Mouse (Mus musculus) liver, embryonic 15.5 days (tissue): ENCODE measurements around the gene 1700069L16Rik. TPM values are rescaled to one million over a fixed set of nuclear protein-coding genes. Genes with fewer than 3 reads are reported as not detected.

Experiments used
- ATAC-seq: fragments of 200-750 bp; cut with Nextera tagmentation; 2 replicates; pipeline ENCODE4 v1.8.0; 2017; ENCODE audit warnings: moderate number of reproducible peaks, mild to moderate bottlenecking, moderate library complexity; ENCODE audit not compliant: insufficient read depth
- H3K27ac ChIP-seq: fragments of 300-500 bp; sonication (generic); replicated peaks from 2 replicates; pipeline ENCODE4 v1.5.1; 2015; ENCODE audit warnings: mild to moderate bottlenecking, inconsistent platforms
- H3K27me3 ChIP-seq: fragments of 300-500 bp; sonication (generic); 2 replicates; pipeline ENCODE4 v1.6.1; 2015; ENCODE audit warnings: mild to moderate bottlenecking, inconsistent platforms
- H3K36me3 ChIP-seq: fragments of 300-500 bp; sonication (generic); replicated peaks from 2 replicates; pipeline ENCODE4 v1.6.1; 2015; ENCODE audit warnings: moderate library complexity, mild to moderate bottlenecking, inconsistent platforms
- H3K4me1 ChIP-seq: fragments of 300-500 bp; sonication (generic); replicated peaks from 2 replicates; pipeline ENCODE4 v1.6.1; 2015; ENCODE audit warnings: inconsistent platforms
- H3K4me2 ChIP-seq: fragments of 300-500 bp; sonication (generic); 2 replicates; pipeline ENCODE4 v1.6.1; 2015; ENCODE audit warnings: moderate library complexity, mild to moderate bottlenecking, inconsistent platforms
- H3K4me3 ChIP-seq: fragments of 300-500 bp; sonication (generic); replicated peaks from 2 replicates; pipeline ENCODE4 v1.5.1; 2015; ENCODE audit warnings: mild to moderate bottlenecking, inconsistent platforms
- H3K9ac ChIP-seq: fragments of 300-500 bp; sonication (generic); 2 replicates; pipeline ENCODE4 v1.6.1; 2015; ENCODE audit warnings: moderate library complexity, mild to moderate bottlenecking, inconsistent platforms
- H3K9me3 ChIP-seq: fragments of 300-500 bp; sonication (generic); replicated peaks from 2 replicates; pipeline ENCODE4 v1.6.1; 2016; ENCODE audit warnings: inconsistent platforms
- WGBS: fragments of 180-500 bp; shearing (Covaris S2); methylation state at CpG from one replicate; pipeline ENCODE4 v1.1.7; 2015; ENCODE audit warnings: mixed read lengths; ENCODE audit not compliant: insufficient replicate concordance; 5-methylcytosine and 5-hydroxymethylcytosine counted together
- polyA plus RNA-seq: library from polyadenylated mRNA; unstranded; fragments of >200 nt; fragmentation: Nextera tagmentation; extraction: Ambion mirVana; gene quantifications from 2 replicates; pipeline ENCODE4 v1.2.1, GENCODE M21; 2015

1700069L16Rik gene
- polyA plus RNA-seq, 1 experiment from 2014 or later: not detected

GRCm38 (mm10) chr5:113664127-113664526 lies 60.4 kb downstream of the 1700069L16Rik start:
- Histone ChIP-seq H3K9me3 (no peaks in the 10 kb centered on the region), H3K27me3 (no peaks in the 10 kb centered on the region), H3K4me2 (no peak overlapping the region), H3K27ac (no peak overlapping the region), H3K9ac (no peak overlapping the region), H3K4me1 (no peaks in the 10 kb centered on the region), H3K4me3 (no peak overlapping the region), H3K36me3 (no peaks in the 10 kb centered on the region)
- WGBS: 29% methylated on average over 6 of the region's 6 CpGs
- ATAC-seq: no peak

- Histone ChIP-seq H3K9me3 (no peaks in the 10 kb centered on the region), H3K9ac (no peak overlapping the region), H3K36me3 (no peaks in the 10 kb centered on the region), H3K27ac (no peak overlapping the region), H3K4me1 (no peaks in the 10 kb centered on the region), H3K4me2 (no peak overlapping the region), H3K27me3 (no peaks in the 10 kb centered on the region), H3K4me3 (no peak overlapping the region)
- 59% methylated on average over 10 of the region's 10 CpGs for WGBS
- ATAC-seq: no peak
Measured at GRCm38 (mm10) chr5:113660872-113661271, 63.7 kb downstream of the 1700069L16Rik start.

- no peaks in the 10 kb centered on the region for H3K36me3 ChIP-seq
- no peaks in the 10 kb centered on the region for H3K9me3 ChIP-seq
- ATAC-seq: no peak
- no peaks in the 10 kb centered on the region for H3K4me1 ChIP-seq
- WGBS: 77% methylated on average over 12 of the region's 12 CpGs
- H3K4me2 ChIP-seq: no peak overlapping the region
- no peak overlapping the region for H3K27ac ChIP-seq
- no peak overlapping the region for H3K9ac ChIP-seq
- H3K4me3 ChIP-seq: no peak overlapping the region
- H3K27me3 ChIP-seq: peaks cover 14% of the 10 kb centered on the region
Measured at GRCm38 (mm10) chr5:113654821-113655220, 69.8 kb downstream of the 1700069L16Rik start.

- Histone ChIP-seq H3K27me3 (peaks cover 15% of the 10 kb centered on the region), H3K36me3 (no peaks in the 10 kb centered on the region), H3K4me1 (no peaks in the 10 kb centered on the region), H3K27ac (no peak overlapping the region), H3K9me3 (no peaks in the 10 kb centered on the region), H3K4me3 (no peak overlapping the region), H3K4me2 (no peak overlapping the region), H3K9ac (no peak overlapping the region)
- ATAC-seq: no peak
- 57% methylated on average over 11 of the region's 11 CpGs for WGBS
Measured at GRCm38 (mm10) chr5:113654206-113654605, 70.4 kb downstream of the 1700069L16Rik start.

- Histone ChIP-seq H3K27me3 (peaks cover 15% of the 10 kb centered on the region), H3K4me2 (no peak overlapping the region), H3K36me3 (no peaks in the 10 kb centered on the region), H3K4me1 (no peaks in the 10 kb centered on the region), H3K9me3 (no peaks in the 10 kb centered on the region), H3K27ac (no peak overlapping the region), H3K4me3 (no peak overlapping the region), H3K9ac (no peak overlapping the region)
- ATAC-seq: no peak
- 8% methylated on average over 5 of the region's 5 CpGs for WGBS
Measured at GRCm38 (mm10) chr5:113652215-113652614, 72.4 kb downstream of the 1700069L16Rik start.

DNA sequence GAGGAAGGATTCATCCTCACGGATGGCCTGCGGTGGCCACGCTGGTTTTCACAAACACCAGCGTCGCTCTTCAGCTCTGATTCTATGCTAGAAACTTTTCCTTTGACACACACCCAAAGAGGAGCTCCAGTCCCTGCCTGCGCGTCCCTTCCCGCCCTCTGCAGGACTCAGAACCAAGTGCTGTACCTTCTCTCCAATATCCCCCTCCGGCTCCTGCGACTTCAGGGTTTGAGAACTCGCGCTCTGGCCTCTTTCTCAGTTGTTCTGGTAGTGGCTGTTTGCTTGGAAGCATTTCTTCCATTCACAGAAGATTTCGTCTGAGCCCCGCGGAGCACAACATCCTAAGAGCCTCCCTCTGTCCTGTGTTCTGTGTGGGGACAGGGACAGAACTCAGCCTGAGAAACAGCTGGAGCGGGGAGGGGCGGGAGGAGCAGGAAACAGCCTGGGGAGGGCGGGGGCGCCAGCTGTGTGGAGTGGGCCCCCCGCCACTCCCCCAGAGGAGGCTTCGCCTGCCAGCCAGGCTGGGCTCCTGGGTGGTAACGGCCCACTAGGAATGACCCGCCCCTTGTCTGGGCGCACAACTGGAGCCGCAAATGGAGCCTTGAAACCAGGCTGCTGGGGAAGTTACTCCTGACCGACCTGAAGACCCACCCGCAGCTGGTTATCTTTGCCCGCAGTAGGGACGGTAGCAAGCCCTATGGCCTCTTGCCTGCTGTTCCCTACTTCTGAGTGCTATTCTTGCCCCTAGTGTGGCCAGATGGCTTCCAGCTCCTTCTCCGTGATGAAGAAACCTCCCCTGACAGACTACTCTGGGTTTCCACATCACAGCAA lies 74.3 kb downstream of the 1700069L16Rik start, which contains the start of gene Cmklr1:
Gene Cmklr1, minus strand, starts transcription at position 392 of the 831 bp plus-strand sequence.
- Histone ChIP-seq H3K36me3 (no peaks in the 10 kb centered on the region), H3K27ac (no peak within 1 kb of the TSS), H3K9ac (no peak within 1 kb of the TSS), H3K27me3 (peaks cover 15% of the 10 kb centered on the region), H3K4me2 (peak within 1 kb of the TSS; percentile 14), H3K4me3 (0 out of 2 replicates have a peak within 1 kb of the TSS, but pooled peaks have one; percentile 1), H3K9me3 (no peaks in the 10 kb centered on the region), H3K4me1 (no peaks in the 10 kb centered on the region)
- ATAC-seq: no peak
- WGBS: 5% methylated on average over 30 of the region's 30 CpGs

DNA sequence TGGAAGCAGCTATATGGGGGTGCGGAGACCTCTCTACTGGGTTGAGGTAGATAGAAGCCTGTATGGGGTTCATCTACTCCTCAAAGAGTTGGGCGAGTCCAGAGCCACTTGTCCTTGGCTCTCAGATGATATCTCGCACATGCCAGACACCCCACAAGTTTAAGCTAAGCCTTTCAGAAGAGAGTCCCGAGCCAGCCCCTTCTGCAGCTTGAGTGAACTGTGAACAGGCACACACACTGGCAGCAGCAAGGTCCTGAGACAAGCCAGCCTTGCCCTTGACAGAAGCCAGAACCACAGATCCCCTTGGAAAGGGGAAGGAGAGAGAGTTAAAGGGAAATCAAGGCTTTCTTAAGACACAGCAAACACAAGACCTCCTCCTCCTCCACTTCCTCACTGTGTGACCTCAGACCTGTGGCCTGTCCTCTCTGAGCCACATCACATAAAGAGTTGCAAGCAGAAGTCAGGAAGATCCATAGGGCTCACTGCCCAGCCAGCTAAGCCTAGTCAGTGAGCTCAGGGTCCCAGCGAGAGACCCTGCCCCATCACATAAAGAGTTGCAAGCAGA lies 75.8 kb downstream of the 1700069L16Rik start:
- Histone ChIP-seq H3K4me1 (no peaks in the 10 kb centered on the region), H3K27ac (no peak overlapping the region), H3K4me2 (no peak overlapping the region), H3K27me3 (peaks cover 15% of the 10 kb centered on the region), H3K9me3 (no peaks in the 10 kb centered on the region), H3K4me3 (no peak overlapping the region), H3K9ac (no peak overlapping the region), H3K36me3 (no peaks in the 10 kb centered on the region)
- no peak for ATAC-seq
- 35% methylated on average over 5 of the region's 5 CpGs for WGBS

- no peak for ATAC-seq
- Histone ChIP-seq H3K36me3 (no peaks in the 10 kb centered on the region), H3K4me2 (no peak overlapping the region), H3K9me3 (no peaks in the 10 kb centered on the region), H3K27ac (no peak overlapping the region), H3K4me3 (no peak overlapping the region), H3K4me1 (no peaks in the 10 kb centered on the region), H3K27me3 (peaks cover 15% of the 10 kb centered on the region), H3K9ac (no peak overlapping the region)
- WGBS: 63% methylated on average over 8 of the region's 8 CpGs
Measured at GRCm38 (mm10) chr5:113647141-113647540, 77.4 kb downstream of the 1700069L16Rik start.

GRCm38 (mm10) chr5:113644520-113644919 lies 80.1 kb downstream of the 1700069L16Rik start:
- no peak overlapping the region for H3K4me2 ChIP-seq
- H3K9me3 ChIP-seq: no peaks in the 10 kb centered on the region
- H3K27ac ChIP-seq: no peak overlapping the region
- ATAC-seq: peak; percentile 20; the same call in 1 of the 2 replicates
- H3K27me3 ChIP-seq: no peaks in the 10 kb centered on the region
- no peak overlapping the region for H3K4me3 ChIP-seq
- no peaks in the 10 kb centered on the region for H3K4me1 ChIP-seq
- H3K36me3 ChIP-seq: no peaks in the 10 kb centered on the region
- WGBS: 36% methylated on average over 4 of the region's 4 CpGs
- H3K9ac ChIP-seq: no peak overlapping the region

DNA sequence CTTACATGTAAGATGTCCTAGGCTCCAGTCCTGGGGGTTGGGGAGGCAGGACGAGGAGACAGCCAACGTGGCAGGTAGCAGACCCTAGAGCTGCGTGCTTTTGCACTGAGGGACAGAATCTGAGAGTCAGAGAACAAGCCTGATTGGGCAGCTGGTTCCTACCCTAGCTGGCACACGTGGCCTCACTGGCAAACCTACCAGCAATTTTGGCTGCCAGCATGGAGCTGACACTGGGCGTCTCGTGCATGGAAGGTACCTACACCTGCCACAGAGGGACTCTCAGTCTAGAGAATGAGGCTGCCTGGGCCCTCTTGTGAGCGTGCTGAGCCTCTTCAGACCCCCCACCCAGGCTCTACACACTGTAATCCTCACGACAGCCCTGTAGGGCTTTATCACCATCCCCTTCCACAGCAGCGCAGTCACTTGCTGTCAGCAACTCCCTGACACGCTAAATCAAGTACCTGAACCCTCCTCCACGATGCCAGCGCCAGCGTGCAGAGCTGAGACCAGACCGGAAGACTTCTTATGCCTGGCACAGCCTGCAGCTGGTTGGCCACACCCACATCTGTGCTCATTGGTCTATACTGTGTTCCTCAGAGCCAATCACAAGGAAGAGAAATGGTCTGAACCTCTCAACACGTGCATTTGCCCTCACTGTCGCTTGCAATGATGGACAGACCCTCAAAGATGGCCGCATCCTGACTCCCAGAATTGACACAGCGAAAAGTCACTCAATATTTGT lies 81.3 kb downstream of the 1700069L16Rik start:
- H3K4me3 ChIP-seq: no peak overlapping the region
- no peaks in the 10 kb centered on the region for H3K9me3 ChIP-seq
- no peaks in the 10 kb centered on the region for H3K27me3 ChIP-seq
- no peak overlapping the region for H3K4me2 ChIP-seq
- H3K36me3 ChIP-seq: no peaks in the 10 kb centered on the region
- no peaks in the 10 kb centered on the region for H3K4me1 ChIP-seq
- ATAC-seq: no peak
- no peak overlapping the region for H3K27ac ChIP-seq
- no peak overlapping the region for H3K9ac ChIP-seq
- 35% methylated on average over 18 of the region's 18 CpGs for WGBS
